Mouse (Mus musculus) heart, postnatal 0 days (tissue): ENCODE measurements around the gene Fmnl2. TPM values are rescaled to one million over a fixed set of nuclear protein-coding genes. Genes with fewer than 3 reads are reported as not detected.
A peak's percentile ranks its signal among the peaks of the same experiment; 100 is the strongest.

Source experiments
- ATAC-seq: fragments of 200-750 bp; cut with Nextera tagmentation; 2 replicates; pipeline ENCODE4 v1.8.0; 2017; ENCODE audit warnings: low read depth, moderate number of reproducible peaks, moderate library complexity; ENCODE audit not compliant: insufficient read depth
- DNase-seq: peaks from one replicate; pipeline ENCODE4 v3.0.0-alpha.2; 2016; ENCODE audit warnings: low spot score
- H3K27ac ChIP-seq: fragments of 300-500 bp; sonication (generic); 2 replicates; pipeline ENCODE4 v1.5.1; 2014; ENCODE audit warnings: low read depth, mild to moderate bottlenecking
- H3K27me3 ChIP-seq: fragments of 300-500 bp; sonication (generic); 2 replicates; pipeline ENCODE4 v1.6.1; 2014; ENCODE audit warnings: low read length, mixed read lengths; ENCODE audit not compliant: control insufficient read depth, insufficient read depth
- H3K36me3 ChIP-seq: fragments of 300-500 bp; sonication (generic); replicated peaks from 2 replicates; pipeline ENCODE4 v1.6.1; 2014; ENCODE audit warnings: low read length, mixed read lengths; ENCODE audit not compliant: control insufficient read depth, insufficient read depth
- H3K4me1 ChIP-seq: fragments of 300-500 bp; sonication (generic); 2 replicates; pipeline ENCODE4 v1.6.1; 2014; ENCODE audit warnings: antibody characterized with exemption; ENCODE audit not compliant: control insufficient read depth, insufficient read depth
- H3K4me2 ChIP-seq: fragments of 300-500 bp; sonication (generic); 2 replicates; pipeline ENCODE4 v1.6.1; 2014; ENCODE audit warnings: low read depth, mild to moderate bottlenecking, low read length, moderate library complexity
- H3K4me3 ChIP-seq: fragments of 300-500 bp; sonication (generic); 2 replicates; pipeline ENCODE4 v1.5.1; 2014; ENCODE audit warnings: low read depth, low read length
- H3K9ac ChIP-seq: fragments of 300-500 bp; sonication (generic); replicated peaks from 2 replicates; pipeline ENCODE4 v1.6.1; 2014; ENCODE audit warnings: low read depth, low read length, mixed read lengths
- H3K9me3 ChIP-seq: fragments of 300-500 bp; sonication (generic); replicated peaks from 2 replicates; pipeline ENCODE4 v1.6.1; 2016; ENCODE audit warnings: low read length; ENCODE audit not compliant: control insufficient read depth
- CTCF ChIP-seq: IDR thresholded peaks from 2 replicates; pipeline ENCODE4 v1.5.1; 2016; ENCODE audit warnings: antibody characterized with exemption, control low read depth, low read depth
- EP300 ChIP-seq: IDR thresholded peaks from 2 replicates; pipeline ENCODE4 v1.6.1; 2016; ENCODE audit warnings: antibody characterized with exemption, low read depth
- WGBS: fragments of 180-500 bp; shearing (Covaris S2); extraction: QIAGEN DNeasy Blood & Tissue Kit; methylation state at CpG from one replicate; pipeline ENCODE4 v1.1.7; 2014; 5-methylcytosine and 5-hydroxymethylcytosine counted together
- polyA plus RNA-seq: library from polyadenylated mRNA; unstranded; fragments of >200 nt; fragmentation: Nextera tagmentation; extraction: Ambion mirVana; gene quantifications from 2 replicates; pipeline ENCODE4 v1.2.1, GENCODE M21; 2015
- total RNA-seq: library from RNA; depleted of rRNA; stranded (reverse); fragments of >200 nt; gene quantifications from 2 replicates; pipeline ENCODE4 v1.2.3, GENCODE M21; 2014; ENCODE audit warnings: low replicate concordance; rRNA removed

Fmnl2 gene
- 1.6 and 3.7 TPM in 2 replicates for total RNA-seq
- polyA plus RNA-seq = 0.77 and 0.78 TPM in 2 replicates

DNA sequence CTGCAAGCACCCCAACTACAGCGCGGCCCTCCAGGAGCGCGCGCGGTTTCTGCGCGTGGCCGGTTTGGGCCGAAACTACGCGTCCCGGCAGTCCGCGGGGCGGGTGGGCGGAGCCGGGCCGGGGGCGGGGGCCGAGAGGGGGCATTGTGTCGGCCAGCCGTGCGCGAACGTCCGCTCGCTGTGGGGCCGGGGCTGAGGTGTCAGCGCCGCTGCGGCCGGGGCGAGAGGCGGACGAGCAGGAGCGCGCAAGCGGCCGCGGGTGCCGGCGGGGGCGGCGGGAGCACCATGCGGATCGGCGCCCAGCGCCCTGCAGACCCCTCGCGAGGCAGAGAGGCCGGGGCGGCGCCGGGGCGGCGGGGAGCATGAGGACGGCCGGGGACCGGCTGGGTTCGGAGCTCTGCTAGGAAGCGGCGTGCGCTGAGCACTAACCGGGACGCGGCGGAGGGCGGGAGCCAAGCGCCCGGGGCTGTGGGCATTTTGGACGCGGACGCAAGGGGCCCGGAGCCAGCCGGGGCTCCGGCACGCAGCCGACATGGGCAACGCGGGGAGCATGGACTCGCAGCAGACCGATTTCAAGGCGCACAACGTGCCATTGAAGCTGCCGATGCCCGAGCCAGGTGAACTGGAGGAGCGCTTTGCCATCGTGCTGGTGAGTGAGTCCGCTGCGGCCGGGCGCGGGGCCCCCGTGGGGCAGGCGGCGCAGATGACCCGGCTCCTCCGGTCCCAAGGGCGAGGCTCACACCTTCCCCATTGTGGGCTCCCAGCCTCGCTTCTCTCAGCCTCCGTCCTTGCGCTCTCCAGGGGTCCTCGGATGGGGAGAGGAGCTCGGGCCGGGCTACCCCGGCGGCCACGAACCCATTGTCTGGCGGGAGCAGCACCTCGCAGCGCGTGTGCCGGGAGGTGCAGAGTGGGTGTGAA, at the start of gene Fmnl2:
TSS of gene Fmnl2 (plus strand) at position 250 of the 918 bp plus-strand sequence.
- H3K27ac ChIP-seq = no peak within 1 kb of the TSS
- 0 out of 2 replicates have a peak, but pooled peaks cover 3% of the 10 kb centered on the region for H3K4me1 ChIP-seq
- no peaks in the 10 kb centered on the region for H3K36me3 ChIP-seq
- peak within 1 kb of the TSS; percentile 65 for H3K4me3 ChIP-seq
- TF ChIP-seq EP300 (no peak), CTCF (no peak)
- H3K4me2 ChIP-seq = peak within 1 kb of the TSS; percentile 89
- H3K9ac ChIP-seq = peak within 1 kb of the TSS; percentile 60
- no peaks in the 10 kb centered on the region for H3K9me3 ChIP-seq
- DNase-seq (peak; percentile 52), ATAC-seq (peak; percentile 90)
- no peaks in the 10 kb centered on the region for H3K27me3 ChIP-seq
- WGBS = under 1% methylated on average over 109 of the region's 114 CpGs

DNA sequence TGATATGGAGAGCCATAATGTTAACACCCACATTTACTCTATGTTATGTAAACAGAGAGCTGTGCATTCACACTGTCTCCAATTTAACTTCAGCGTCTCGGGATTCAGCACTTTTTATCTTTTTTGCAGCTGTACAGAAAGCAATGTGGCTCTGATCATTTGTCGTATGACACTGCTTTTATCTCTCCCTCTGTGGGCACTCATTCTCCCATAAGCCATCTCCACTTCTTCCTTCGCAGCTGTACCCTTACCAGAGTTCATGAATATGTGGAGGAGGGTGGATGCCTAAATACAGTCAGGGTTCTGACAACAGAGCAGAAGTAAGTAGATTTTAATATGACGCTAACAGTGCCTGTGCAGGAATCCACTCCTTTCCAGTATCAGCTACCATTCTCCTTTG, 47.7 kb upstream of the Fmnl2 start:
- no peak overlapping the region for H3K4me3 ChIP-seq
- no peak overlapping the region for H3K27ac ChIP-seq
- 60% methylated on average over 5 of the region's 5 CpGs for WGBS
- H3K9ac ChIP-seq = no peak overlapping the region
- H3K9me3 ChIP-seq = no peaks in the 10 kb centered on the region
- TF ChIP-seq CTCF (no peak), EP300 (no peak)
- H3K36me3 ChIP-seq = no peaks in the 10 kb centered on the region
- ATAC-seq = no peak
- no peaks in the 10 kb centered on the region for H3K27me3 ChIP-seq
- H3K4me1 ChIP-seq = no peaks in the 10 kb centered on the region
- no peak for DNase-seq
- no peak overlapping the region for H3K4me2 ChIP-seq

DNA sequence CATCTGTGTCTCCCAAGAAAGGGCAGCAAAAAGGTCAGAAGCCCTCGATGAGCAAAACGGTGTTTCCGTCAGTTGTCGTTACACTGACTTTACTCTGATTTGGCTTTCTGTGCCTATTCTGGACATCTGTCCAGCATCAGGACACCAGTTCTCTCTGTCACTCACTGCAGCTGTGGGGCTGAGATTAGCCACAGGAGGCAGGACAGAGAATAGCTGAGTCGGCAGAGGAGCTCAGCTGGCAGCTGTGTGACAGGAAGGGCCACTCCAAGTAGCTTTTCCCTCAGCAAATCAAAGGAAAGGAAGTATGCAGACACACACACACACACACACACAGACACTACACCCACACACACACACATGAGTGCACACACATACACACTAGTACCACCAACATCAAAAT, 46.0 kb upstream of the Fmnl2 start:
- ATAC-seq = no peak; the same call in 1 of the 2 replicates
- Histone ChIP-seq H3K4me2 (no peak overlapping the region), H3K9ac (no peak overlapping the region), H3K36me3 (no peaks in the 10 kb centered on the region), H3K27me3 (no peaks in the 10 kb centered on the region), H3K4me3 (no peak overlapping the region), H3K4me1 (no peaks in the 10 kb centered on the region), H3K27ac (no peak overlapping the region), H3K9me3 (no peaks in the 10 kb centered on the region)
- no peak for TF ChIP-seq CTCF
- TF ChIP-seq EP300 = no peak
- peak; percentile 15 for DNase-seq
- 29% methylated on average over 5 of the region's 5 CpGs for WGBS

DNA sequence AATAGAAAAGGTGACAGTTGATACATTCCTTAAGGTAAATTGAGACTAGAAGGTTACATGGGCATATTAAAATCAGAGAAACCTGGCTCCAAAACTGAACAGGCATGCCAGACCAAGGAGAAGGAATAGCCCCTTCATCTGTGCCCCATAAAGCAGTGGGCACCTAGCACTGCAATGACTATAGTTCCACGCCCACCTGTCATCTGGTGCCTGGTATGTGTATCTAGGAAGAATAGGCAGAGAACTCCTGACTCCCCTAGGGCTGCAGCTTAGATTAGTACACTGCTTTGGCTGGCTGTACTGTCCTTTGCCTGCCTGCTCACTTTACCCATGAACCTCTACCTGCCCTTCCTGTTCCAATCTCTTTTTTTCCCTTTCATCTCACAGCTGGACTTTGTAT, 40.3 kb upstream of the Fmnl2 start:
- Histone ChIP-seq H3K9me3 (no peaks in the 10 kb centered on the region), H3K4me1 (no peaks in the 10 kb centered on the region), H3K9ac (no peak overlapping the region), H3K27ac (no peak overlapping the region), H3K36me3 (no peaks in the 10 kb centered on the region), H3K4me2 (no peak overlapping the region), H3K27me3 (no peaks in the 10 kb centered on the region), H3K4me3 (no peak overlapping the region)
- 74% methylated on average over 1 of the region's 1 CpGs for WGBS
- ATAC-seq (no peak), DNase-seq (no peak)
- TF ChIP-seq EP300 (no peak), CTCF (no peak)

DNA sequence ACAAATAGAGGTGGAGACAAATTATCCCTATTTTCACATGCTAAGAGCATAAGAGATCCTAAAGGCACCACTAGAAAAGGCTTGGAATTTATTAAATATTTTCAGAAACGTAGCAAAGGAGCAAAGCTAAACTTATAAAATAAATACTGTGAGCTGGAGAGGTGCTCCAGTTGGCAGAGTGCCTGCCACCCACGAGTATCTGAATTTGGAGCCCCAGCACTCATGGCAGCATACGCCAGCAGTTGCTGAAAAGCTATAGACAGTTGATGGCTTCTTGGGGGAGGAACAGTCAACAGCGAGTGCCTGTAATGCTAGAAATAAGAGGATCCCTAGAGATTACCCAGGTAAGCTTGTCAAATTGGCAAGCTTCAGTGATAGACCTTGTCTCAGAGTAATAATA, 38.7 kb upstream of the Fmnl2 start:
- Histone ChIP-seq H3K9ac (no peak overlapping the region), H3K36me3 (no peaks in the 10 kb centered on the region), H3K4me1 (no peaks in the 10 kb centered on the region), H3K27ac (no peak overlapping the region), H3K9me3 (no peaks in the 10 kb centered on the region), H3K27me3 (no peaks in the 10 kb centered on the region), H3K4me3 (no peak overlapping the region), H3K4me2 (no peak overlapping the region)
- DNase-seq (no peak), ATAC-seq (no peak)
- TF ChIP-seq EP300 = no peak
- TF ChIP-seq CTCF = no peak
- 68% methylated on average over 4 of the region's 4 CpGs for WGBS
